Mouse (Mus musculus) spleen, adult 2 months (tissue): ENCODE measurements around the gene Sirpb1b. TPM values are rescaled to one million over a fixed set of nuclear protein-coding genes. Genes with fewer than 3 reads are reported as not detected.
"Not testable (repeated sequence)": the region's sequence is repeated elsewhere in the genome, so short reads cannot be mapped to it uniquely, and the experiment has no call there.

Experiments used
- DNase-seq, 2 experiments: peaks; one replicate each; pipeline versions ENCODE4 v3.0.0 to v3.0.0-alpha.2; 2012 to 2021; ENCODE audit warnings: low spot score in 2 of 2, low read depth in 1 of 2
- H3K27ac ChIP-seq: fragments of 200-500 bp; 2 replicates; pipeline ENCODE4 v1.5.1; 2012; ENCODE audit warnings: low read length, inconsistent platforms; ENCODE audit not compliant: insufficient read depth
- H3K27me3 ChIP-seq: fragments of 200-500 bp; 2 replicates; pipeline ENCODE4 v1.6.1; 2012; ENCODE audit warnings: mild to moderate bottlenecking, moderate library complexity, low read length, inconsistent platforms; ENCODE audit not compliant: control insufficient read depth, insufficient read depth
- H3K36me3 ChIP-seq: fragments of 200-500 bp; 2 replicates; pipeline ENCODE4 v1.6.1; 2012; ENCODE audit warnings: mild to moderate bottlenecking, low read length, inconsistent platforms; ENCODE audit not compliant: control insufficient read depth, insufficient read depth
- H3K4me1 ChIP-seq: fragments of 200-500 bp; 2 replicates; pipeline ENCODE4 v1.6.1; 2011; ENCODE audit warnings: inconsistent platforms; ENCODE audit not compliant: control insufficient read depth, insufficient read depth, insufficient read length
- H3K4me3 ChIP-seq: fragments of 200-500 bp; 2 replicates; pipeline ENCODE4 v1.5.1; 2011; ENCODE audit warnings: mild to moderate bottlenecking, inconsistent platforms; ENCODE audit not compliant: insufficient read depth, insufficient read length; ENCODE audit errors: extremely low read depth
- CTCF ChIP-seq: fragments of 200-500 bp; IDR thresholded peaks from 2 replicates; pipeline ENCODE4 v1.5.1; 2011; ENCODE audit warnings: mild to moderate bottlenecking, inconsistent platforms; ENCODE audit not compliant: insufficient read depth, insufficient read length, insufficient replicate concordance; ENCODE audit errors: extremely low read depth
- POLR2A ChIP-seq: fragments of 200-500 bp; IDR thresholded peaks from 2 replicates; pipeline ENCODE4 v1.6.1; 2011; ENCODE audit warnings: low read depth, low read length, inconsistent platforms
- WGBS: fragments of 180-500 bp; shearing (Covaris S2); methylation state at CpG from one replicate; pipeline ENCODE4 v1.1.7; 2018; 5-methylcytosine and 5-hydroxymethylcytosine counted together
- polyA plus RNA-seq: library from polyadenylated mRNA; depleted of rRNA; stranded (reverse); fragments of >200 nt; gene quantifications from 2 replicates; pipeline ENCODE4 v1.2.3, GENCODE M21; 2012; rRNA removed

Gene Sirpb1b
- 1.2 and 1.4 TPM in 2 replicates for polyA plus RNA-seq

DNA sequence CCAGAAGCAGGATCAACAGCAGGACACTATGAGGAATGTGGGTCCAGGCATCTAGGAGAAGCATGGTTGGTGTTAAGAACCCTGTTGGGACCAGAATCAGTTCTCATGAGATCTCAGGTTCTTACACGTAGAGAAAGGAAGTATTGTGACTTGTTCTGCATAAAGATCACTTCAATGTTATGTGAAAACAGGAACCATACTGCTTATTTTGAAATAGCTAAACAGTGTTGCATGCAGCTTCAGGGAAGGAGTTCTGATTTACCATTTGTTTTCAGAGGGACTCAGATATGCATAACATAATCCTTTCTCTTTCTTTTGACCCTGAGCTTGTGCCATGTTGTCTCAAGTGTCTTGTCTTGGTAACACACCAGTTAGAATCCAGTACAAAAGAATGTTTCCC lies at the start of gene Sirpb1b:
Gene Sirpb1b (minus strand): TSS at position 179 of the 400 bp plus-strand sequence.
- not testable (repeated sequence) for H3K27ac ChIP-seq, H3K36me3 ChIP-seq, H3K27me3 ChIP-seq, DNase-seq, H3K4me3 ChIP-seq, H3K4me1 ChIP-seq
- WGBS = 33% methylated on average over 1 of the region's 1 CpGs

DNA sequence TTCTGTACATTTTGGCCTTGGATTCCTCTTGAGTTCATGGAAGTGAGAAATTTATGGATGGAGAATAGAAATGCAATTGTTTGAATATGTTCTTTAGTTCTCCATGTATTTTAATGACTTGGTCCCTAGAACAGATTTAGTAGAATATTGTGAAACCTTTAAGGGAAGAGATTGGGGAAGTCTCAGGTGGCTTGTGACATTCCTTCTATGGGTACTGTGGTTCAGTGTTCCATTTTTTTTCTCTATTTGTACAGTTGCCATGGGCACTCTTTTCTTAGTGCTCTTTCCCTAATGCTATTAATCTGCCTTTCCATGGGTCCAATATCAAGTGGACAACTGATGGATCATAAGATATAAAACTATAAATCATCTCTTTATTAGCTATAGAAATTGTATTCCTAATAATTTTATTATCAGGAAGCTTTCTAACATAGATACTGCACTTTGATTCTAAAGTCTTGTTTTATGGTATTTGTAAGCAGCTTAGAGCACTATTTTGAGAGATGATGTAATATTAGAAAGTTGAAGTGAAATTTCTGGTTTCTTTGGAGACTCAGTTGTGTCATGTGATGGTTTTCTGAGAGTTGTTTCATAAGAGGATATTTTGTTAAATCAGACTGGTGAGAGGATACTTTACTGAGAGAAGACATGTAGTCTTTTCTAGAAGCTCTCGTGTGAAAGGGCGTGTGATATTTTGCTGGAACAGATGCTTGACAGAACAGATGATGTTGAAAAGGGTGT lies 15.7 kb upstream of the Sirpb1b start:
- not testable (repeated sequence) for H3K4me3 ChIP-seq, H3K4me1 ChIP-seq, H3K27me3 ChIP-seq, DNase-seq, H3K36me3 ChIP-seq, H3K27ac ChIP-seq
- 90% methylated on average over 2 of the region's 2 CpGs for WGBS

DNA sequence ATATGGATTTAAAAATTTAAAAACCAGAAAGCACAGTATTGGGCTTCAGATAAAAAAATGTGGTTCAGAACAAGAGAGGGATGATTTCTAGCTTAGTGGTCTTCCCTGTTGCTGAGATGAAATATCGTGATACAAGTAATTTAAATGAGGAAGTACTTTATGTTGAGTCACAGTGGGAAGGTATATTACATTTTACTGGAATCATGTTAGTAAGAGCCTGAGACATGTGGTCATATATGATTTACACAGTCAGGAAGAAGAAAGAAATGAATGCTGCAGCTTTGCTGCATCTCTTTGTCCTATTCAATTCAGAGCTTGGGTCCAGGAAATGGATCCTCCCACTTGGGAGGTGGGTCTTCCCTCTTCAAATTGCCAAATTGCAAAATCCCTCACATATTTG lies 11.8 kb upstream of the Sirpb1b start:
- WGBS = 27% methylated on average over 1 of the region's 1 CpGs
- H3K36me3 ChIP-seq, H3K4me3 ChIP-seq, H3K27me3 ChIP-seq, H3K27ac ChIP-seq, DNase-seq, H3K4me1 ChIP-seq: not testable (repeated sequence)

DNA sequence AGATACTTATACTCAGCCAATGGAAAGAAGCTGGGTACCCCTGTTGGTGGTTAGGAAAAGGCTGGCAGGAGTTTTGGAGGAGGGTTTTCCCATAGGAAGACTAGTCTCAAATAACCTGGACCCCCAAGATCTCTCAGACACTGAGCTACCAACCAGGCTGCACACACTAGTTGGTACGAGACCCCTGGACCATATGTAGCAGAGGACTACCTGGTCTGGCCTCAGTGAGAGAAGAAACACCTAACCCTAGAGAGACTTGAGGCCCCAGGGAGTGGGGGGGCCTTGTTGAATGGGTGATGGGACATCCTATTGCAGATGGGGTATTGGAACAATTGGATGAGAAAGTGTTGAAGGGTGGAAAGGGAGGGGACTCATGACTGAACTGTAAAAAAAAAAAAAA lies 8.6 kb upstream of the Sirpb1b start:
- TF ChIP-seq POLR2A = no peak
- TF ChIP-seq CTCF = no peak
- 85% methylated on average over 1 of the region's 1 CpGs for WGBS

DNA sequence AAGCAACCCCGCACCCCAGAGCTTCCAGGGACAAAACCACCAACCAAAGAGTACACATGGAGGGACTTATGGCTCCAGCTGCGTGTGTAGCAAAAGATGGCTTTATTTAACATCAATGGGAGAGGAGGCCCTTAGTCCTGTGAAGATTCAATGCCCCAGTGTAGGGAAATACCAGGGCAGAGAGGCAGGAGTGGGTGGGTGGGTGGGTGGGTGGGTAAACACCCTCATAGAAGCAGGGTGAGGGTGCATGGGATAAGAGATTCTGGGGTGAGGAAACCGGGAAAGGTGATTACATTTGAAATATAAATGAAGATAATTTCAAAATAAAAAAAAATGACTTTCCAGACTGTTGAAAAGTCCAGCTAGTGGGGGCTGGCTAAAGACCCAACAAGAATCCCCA lies 8.1 kb upstream of the Sirpb1b start:
- not testable (repeated sequence) for H3K4me1 ChIP-seq, H3K27ac ChIP-seq, H3K27me3 ChIP-seq, H3K36me3 ChIP-seq, H3K4me3 ChIP-seq, DNase-seq
- 80% methylated on average over 3 of the region's 3 CpGs for WGBS

More for the DNA sequence above, 8.6 kb upstream of the Sirpb1b start:
- no peaks in the 10 kb centered on the region for H3K36me3 ChIP-seq
- no peak for DNase-seq
- H3K4me1 ChIP-seq = no peaks in the 10 kb centered on the region
- H3K4me3 ChIP-seq = no peak overlapping the region
- no peaks in the 10 kb centered on the region for H3K27me3 ChIP-seq
- no peak overlapping the region for H3K27ac ChIP-seq

DNA sequence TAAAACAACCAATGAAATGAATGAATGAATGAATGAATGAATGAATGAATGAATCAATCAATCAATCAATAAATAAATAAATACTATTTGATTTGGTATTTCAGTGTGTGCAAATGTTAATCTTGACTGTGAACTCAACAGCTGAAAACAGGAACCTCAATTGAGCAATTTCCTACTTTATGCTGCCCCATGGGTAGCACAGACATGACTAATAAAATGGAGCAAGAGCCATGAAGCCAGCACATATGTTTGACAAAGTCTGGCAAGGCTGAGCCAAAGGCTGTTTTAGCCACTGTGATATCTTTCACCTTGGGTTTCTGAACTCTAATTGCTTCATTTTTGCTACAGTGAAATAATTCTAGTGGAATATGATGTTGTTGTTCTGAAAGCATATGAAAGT lies 1.6 kb upstream of the Sirpb1b start:
- not testable (repeated sequence) for DNase-seq, H3K4me1 ChIP-seq, H3K36me3 ChIP-seq, H3K4me3 ChIP-seq, H3K27ac ChIP-seq, H3K27me3 ChIP-seq

DNA sequence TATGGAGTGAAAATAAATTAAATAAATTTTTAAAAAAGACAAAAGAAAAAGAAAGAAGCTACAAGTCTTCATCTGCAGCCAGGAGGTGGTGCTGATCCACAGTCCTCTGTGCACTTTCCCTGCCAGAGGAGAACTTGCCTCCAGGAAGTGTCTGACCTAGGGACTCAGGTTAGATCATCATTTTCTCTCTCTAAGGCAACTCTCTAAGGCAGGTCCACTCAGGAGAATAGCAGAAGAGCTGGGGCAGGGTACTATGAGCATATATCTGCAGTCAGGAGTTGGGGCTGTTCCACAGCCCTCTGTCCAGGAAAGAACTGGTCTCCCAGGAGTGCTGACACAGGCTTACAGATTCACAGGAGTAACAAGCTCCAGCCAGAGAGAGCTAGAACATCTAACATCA lies 46.3 kb downstream of the Sirpb1b start:
- TF ChIP-seq CTCF = no peak
- TF ChIP-seq POLR2A = no peak
- Histone ChIP-seq H3K36me3 (no peaks in the 10 kb centered on the region), H3K27me3 (no peaks in the 10 kb centered on the region), H3K27ac (no peak overlapping the region), H3K4me3 (no peak overlapping the region), H3K4me1 (no peaks in the 10 kb centered on the region)
- no peak for DNase-seq

DNA sequence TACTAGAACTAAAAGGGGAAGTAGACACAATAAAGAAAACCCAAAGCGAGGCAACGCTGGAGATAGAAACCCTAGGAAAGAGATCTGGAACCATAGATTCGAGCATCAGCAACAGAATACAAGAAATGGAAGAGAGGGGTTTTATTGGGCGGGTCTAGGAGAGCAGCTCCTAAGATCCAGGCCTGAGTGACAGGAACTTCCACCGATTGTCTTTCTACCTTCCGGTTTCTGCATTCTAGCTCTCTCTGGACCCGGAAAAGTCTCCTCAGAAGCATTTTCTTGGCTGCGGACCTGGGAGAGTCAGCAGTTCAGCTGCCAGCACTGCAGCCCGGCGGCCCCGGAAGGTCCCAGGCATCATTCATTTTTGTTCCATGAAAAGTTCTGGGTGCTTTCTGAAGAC lies 61.3 kb downstream of the Sirpb1b start:
- H3K4me1 ChIP-seq = not testable (repeated sequence)

DNA sequence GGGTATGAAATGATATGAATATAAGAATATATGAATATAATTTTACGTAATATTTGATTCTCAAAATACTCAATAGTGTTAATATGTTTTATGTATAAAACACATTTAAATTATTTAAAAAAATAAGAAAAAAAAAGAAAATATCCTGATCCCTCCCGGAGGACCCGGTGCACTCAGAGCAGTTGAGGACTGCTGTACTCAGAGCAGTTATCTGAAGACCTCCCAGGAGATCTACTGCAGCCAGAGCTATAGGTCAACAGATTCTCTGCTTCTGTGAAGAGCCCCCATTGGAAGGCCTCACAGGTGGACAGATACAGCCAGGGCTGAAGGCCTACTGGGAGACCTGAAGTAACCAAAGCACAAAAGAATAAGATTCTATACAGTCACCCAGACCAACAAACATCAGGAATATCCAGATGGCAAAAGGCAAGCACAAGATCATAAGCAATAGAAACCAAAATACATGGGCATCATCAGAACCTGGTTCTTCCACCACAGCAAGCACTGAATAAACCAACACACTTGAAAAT lies 67.0 kb downstream of the Sirpb1b start:
- 84% methylated on average over 3 of the region's 3 CpGs for WGBS
- not testable (repeated sequence) for DNase-seq, H3K27ac ChIP-seq, H3K4me3 ChIP-seq, H3K36me3 ChIP-seq, H3K4me1 ChIP-seq, H3K27me3 ChIP-seq

More for the DNA sequence above, 61.3 kb downstream of the Sirpb1b start:
- H3K36me3 ChIP-seq, H3K27ac ChIP-seq, H3K27me3 ChIP-seq, H3K4me3 ChIP-seq, DNase-seq: not testable (repeated sequence)
- 89% methylated on average over 11 of the region's 11 CpGs for WGBS

DNA sequence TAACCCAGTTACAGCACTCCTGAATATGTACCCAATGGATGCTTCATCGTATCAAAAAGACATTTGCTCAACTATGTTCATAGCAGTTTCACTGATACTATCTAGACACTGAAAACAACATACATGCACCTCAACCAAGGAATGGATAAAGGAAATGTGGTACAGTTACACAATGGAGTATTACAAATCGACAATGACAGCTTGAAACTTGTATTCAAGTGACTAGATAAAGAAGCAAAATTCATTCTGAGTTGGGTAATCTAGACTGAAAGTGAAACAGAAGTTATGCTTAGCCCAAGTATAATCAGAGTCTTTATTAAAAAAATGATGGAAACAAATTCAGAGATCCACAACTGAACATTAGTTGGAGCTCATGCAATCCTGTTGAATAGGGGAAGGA lies 100.0 kb downstream of the Sirpb1b start:
- 82% methylated on average over 2 of the region's 2 CpGs for WGBS
- not testable (repeated sequence) for H3K27ac ChIP-seq, H3K27me3 ChIP-seq, DNase-seq, H3K4me3 ChIP-seq, H3K36me3 ChIP-seq, H3K4me1 ChIP-seq

DNA sequence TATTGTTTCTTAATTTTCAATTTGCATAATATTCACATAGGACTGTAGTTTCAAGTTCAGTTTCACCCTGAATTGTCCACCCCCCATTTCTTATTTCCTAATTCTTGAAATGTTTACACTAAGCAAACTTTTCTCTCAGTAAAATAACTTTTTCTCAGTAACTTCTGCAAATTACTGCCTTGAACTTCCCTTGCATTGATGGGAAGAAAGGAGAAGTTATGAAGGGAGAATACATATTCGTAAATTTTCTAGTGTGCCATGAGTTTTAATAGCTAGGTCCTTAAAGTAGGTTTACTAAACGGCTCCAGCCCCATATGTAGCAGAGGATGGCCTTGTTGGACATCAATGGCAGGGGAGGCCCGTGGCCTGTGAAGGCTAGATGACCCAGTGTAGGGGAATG lies 104.7 kb downstream of the Sirpb1b start:
- not testable (repeated sequence) for H3K27ac ChIP-seq, H3K27me3 ChIP-seq, H3K36me3 ChIP-seq, DNase-seq, H3K4me3 ChIP-seq, H3K4me1 ChIP-seq
- 67% methylated on average over 1 of the region's 3 CpGs for WGBS
